ENCODE assay signal across 25 mouse cellular contexts in the genomic region with DNA sequence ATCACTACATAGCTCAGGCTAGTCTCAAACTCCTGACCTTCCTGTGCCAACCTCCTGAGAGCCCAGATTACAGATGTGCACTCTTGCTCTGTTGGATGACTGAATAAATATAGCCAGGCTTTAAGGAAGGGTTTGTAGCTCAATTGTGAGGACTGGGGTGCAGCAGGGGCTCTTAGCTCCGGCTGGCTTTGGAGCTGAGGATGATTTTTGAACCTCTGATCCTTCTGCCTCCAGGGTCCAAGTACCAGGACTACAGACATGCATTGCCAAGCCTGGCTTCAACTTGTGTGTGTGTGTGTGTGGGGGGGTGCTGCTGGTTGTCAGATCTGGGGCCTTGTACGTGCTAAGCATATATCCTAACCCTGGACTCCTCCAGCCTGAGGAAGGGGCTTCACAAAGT. TPM values are rescaled to one million over a fixed set of nuclear protein-coding genes. Genes with fewer than 3 reads are reported as not detected.
DNase-seq lines count a peak whose midpoint lies in the region; ATAC-seq and TF ChIP-seq lines count a peak whose summit lies in the region.
"Had no signal": no experiment of that assay in that cellular context is flagged by ENCODE, and none has a peak within 500 bp of the region (broad histone marks: within the 10 kb centered on the region; RNA-seq: fewer than 3 reads in every experiment).

No protein-coding gene starts in this region.

- no peaks in the 10 kb centered on the region for H3K79me2 ChIP-seq in liver, adult 2 months (ENCODE audit: control insufficient read depth, insufficient read depth, low read length)

- peaks cover 53% of the 10 kb centered on the region for H3K4me1 ChIP-seq in kidney, adult 2 months (ENCODE audit: control insufficient read depth, insufficient read depth, low read length)
- peaks cover 50% of the 10 kb centered on the region for H3K4me1 ChIP-seq in liver, adult 2 months (ENCODE audit: control insufficient read depth, insufficient read depth, low read length)
- H3K4me1 ChIP-seq in bone marrow, adult 2 months (ENCODE audit: control insufficient read depth, insufficient read depth, low read length): peaks cover 7% of the 10 kb centered on the region; the same call in 1 of the 2 replicates
- peaks cover 52% of the 10 kb centered on the region for H3K4me1 ChIP-seq in liver, embryonic 13.5 days (replicated peaks)
- H3K4me1 ChIP-seq: forebrain, embryonic 15.5 days had no signal

- no peak overlapping the region for H3K4me3 ChIP-seq in kidney, adult 2 months (ENCODE audit: insufficient read depth, low read depth, low read length)
- H3K4me3 ChIP-seq in liver, adult 2 months (ENCODE audit: insufficient read depth, low read depth, low read length): no peak overlapping the region
- no peak overlapping the region for H3K4me3 ChIP-seq in bone marrow, adult 2 months (replicated peaks; ENCODE audit: control insufficient read depth, low read depth, low read length)
- H3K4me3 ChIP-seq in liver, embryonic 13.5 days (replicated peaks): no peak overlapping the region
- H3K4me3 ChIP-seq: embryonic facial prominence, embryonic 10.5 days; forebrain, embryonic 15.5 days; heart, adult 2 months; limb, embryonic 13.5 days; midbrain, embryonic 10.5 days had no signal

- no peaks in the 10 kb centered on the region for H3K27me3 ChIP-seq in kidney, adult 2 months (replicated peaks; ENCODE audit: control insufficient read depth, insufficient read depth, low read length)
- no peaks in the 10 kb centered on the region for H3K27me3 ChIP-seq in liver, adult 2 months (ENCODE audit: control insufficient read depth, insufficient read depth, low read length)
- no peaks in the 10 kb centered on the region for H3K27me3 ChIP-seq in liver, embryonic 13.5 days
- H3K27me3 ChIP-seq: CH12.LX; forebrain, embryonic 15.5 days; limb, embryonic 13.5 days had no signal

- no peaks in the 10 kb centered on the region for H3K9me3 ChIP-seq in liver, embryonic 13.5 days (replicated peaks)
- H3K9me3 ChIP-seq: embryonic facial prominence, embryonic 10.5 days; forebrain, embryonic 15.5 days; G1E; limb, embryonic 13.5 days; midbrain, embryonic 10.5 days had no signal

- H3K36me3 ChIP-seq in kidney, adult 2 months (ENCODE audit: control insufficient read depth, insufficient read depth, low read length): peaks cover 8% of the 10 kb centered on the region; the same call in 1 of the 2 replicates
- peaks cover 56% of the 10 kb centered on the region for H3K36me3 ChIP-seq in liver, adult 2 months (ENCODE audit: control insufficient read depth, insufficient read depth, low read length)
- H3K36me3 ChIP-seq in liver, embryonic 13.5 days: peaks cover 68% of the 10 kb centered on the region

- H3K4me2 ChIP-seq in liver, embryonic 13.5 days: no peak overlapping the region
- H3K4me2 ChIP-seq: forebrain, embryonic 15.5 days; hindbrain, embryonic 14.5 days; limb, embryonic 13.5 days; lung, embryonic 14.5 days had no signal

- no peak for TF ChIP-seq POLR2A in kidney, adult 2 months (IDR thresholded peaks at IDR 0.05; ENCODE audit: low read depth, low read length)
- TF ChIP-seq POLR2A in liver, adult 2 months (IDR thresholded peaks at IDR 0.05; ENCODE audit: extremely low read depth, insufficient read depth, low read length): no peak
- no peak for TF ChIP-seq POLR2A in bone marrow, adult 2 months (IDR thresholded peaks at IDR 0.05; ENCODE audit: borderline replicate concordance, control insufficient read depth, low read depth, low read length)

- WGBS in kidney, adult 2 months: 71% methylated on average over 2 of the region's 2 CpGs
- WGBS in liver, adult 2 months: 43% methylated on average over 2 of the region's 2 CpGs
- 71% methylated on average over 2 of the region's 2 CpGs for WGBS in bone marrow, adult 2 months
- WGBS in liver, embryonic 13.5 days (ENCODE audit: insufficient replicate concordance): 60% methylated on average over 2 of the region's 2 CpGs

- ATAC-seq in liver, embryonic 13.5 days (ENCODE audit: low read depth): no peak
- ATAC-seq: activated CD4-positive, CD25-positive, alpha-beta regulatory T cell, adult 4 months; forebrain, embryonic 15.5 days; inflammation-experienced regulatory T-cells, adult 6 months had no signal

- DNase-seq in kidney, adult 2 months: no peak
- DNase-seq in kidney, adult 11 months: no peak
- DNase-seq in liver, adult 2 months (ENCODE audit: extremely low read depth, low read depth, low spot score): peak; percentile 57
- no peak for DNase-seq in liver
- DNase-seq in liver, embryonic 13.5 days: no peak
- no peak for DNase-seq in embryo, embryonic 10 days (ENCODE audit: low spot score)
- DNase-seq in frontal cortex, postnatal 25 days (ENCODE audit: low spot score in 2 of 2): no peak
- DNase-seq: B cell, adult 2 months; cerebellum, adult 2 months; gastrocnemius, postnatal 25 days; heart, adult 2 months; heart, postnatal 36 days; lung, embryonic 14.5 days had no signal

- TF ChIP-seq CTCF in kidney, adult 2 months (conservative IDR thresholded peaks at IDR 0.05; ENCODE audit: insufficient read depth, insufficient read length, low read depth, low read length): no peak
- no peak for TF ChIP-seq CTCF in liver, adult 2 months (IDR thresholded peaks at IDR 0.05; ENCODE audit: low read depth, low read length)
- TF ChIP-seq CTCF in bone marrow, adult 2 months (IDR thresholded peaks at IDR 0.05; ENCODE audit: control insufficient read depth, insufficient read depth, low read length): no peak

- H3K27ac ChIP-seq in kidney, adult 2 months (ENCODE audit: insufficient read depth, low read depth, low read length): peak overlapping the region; percentile 93
- peak overlapping the region; percentile 67 for H3K27ac ChIP-seq in liver, adult 2 months (replicated peaks; ENCODE audit: insufficient read depth, low read depth, low read length)
- peak overlapping the region; percentile 79 for H3K27ac ChIP-seq in bone marrow, adult 2 months (ENCODE audit: control insufficient read depth, insufficient read depth, low read depth, low read length, poor library complexity)
- peak overlapping the region; percentile 65 for H3K27ac ChIP-seq in liver, embryonic 13.5 days
- H3K27ac ChIP-seq: embryonic facial prominence, embryonic 10.5 days; forebrain, embryonic 15.5 days; heart, adult 2 months; hindbrain, embryonic 14.5 days; limb, embryonic 13.5 days; midbrain, embryonic 10.5 days had no signal

- H3K9ac ChIP-seq in liver, adult 2 months (ENCODE audit: low read depth, low read length): peak overlapping the region; percentile 11; the same call in 1 of the 2 replicates
- H3K9ac ChIP-seq in liver, embryonic 13.5 days: no peak overlapping the region
- H3K9ac ChIP-seq: forebrain, embryonic 15.5 days; hindbrain, embryonic 14.5 days; limb, embryonic 13.5 days; lung, embryonic 14.5 days had no signal

RNA-seq across cellular contexts. Expression of a gene that starts 11.0 kb away (rescaled TPM):
- polyA plus RNA-seq in kidney, adult 2 months (2012; rRNA removed): 25.6 and 27.0 TPM in 2 replicates
- total RNA-seq in liver, adult 2 months (2014; rRNA removed): 7.6 and 7.8 TPM in 2 replicates
- polyA plus RNA-seq in liver, adult 2 months (2012; rRNA removed): 11.3 and 12.8 TPM in 2 replicates
- polyA plus RNA-seq in bone marrow, adult 2 months (2011; ENCODE audit: insufficient read depth, insufficient read length, low replicate concordance, missing spikeins): 8.3 and 12.4 TPM in 2 replicates
- 8.6 and 11.0 TPM in 2 replicates for polyA plus RNA-seq in liver, embryonic 13.5 days (2015; fragmentation: Nextera tagmentation; extraction: Ambion mirVana)

RNA-seq across cellular contexts. Expression of a gene that starts 11.8 kb away (rescaled TPM):
- 120 and 155 TPM in 2 replicates for polyA plus RNA-seq in kidney, adult 2 months (2012; rRNA removed)
- 56.6 and 63.6 TPM in 2 replicates for total RNA-seq in liver, adult 2 months (2014; rRNA removed)
- polyA plus RNA-seq in liver, adult 2 months (2012; rRNA removed): 122 and 137 TPM in 2 replicates
- polyA plus RNA-seq in bone marrow, adult 2 months (2011; ENCODE audit: insufficient read depth, insufficient read length, low replicate concordance, missing spikeins): 50.3 and 67.0 TPM in 2 replicates
- polyA plus RNA-seq in liver, embryonic 13.5 days (2015; fragmentation: Nextera tagmentation; extraction: Ambion mirVana): 17.0 and 18.6 TPM in 2 replicates

RNA-seq across cellular contexts. Expression of a gene that starts 14.1 kb away (rescaled TPM):
- polyA plus RNA-seq in kidney, adult 2 months (2012; rRNA removed): 5.6 and 6.3 TPM in 2 replicates
- total RNA-seq in liver, adult 2 months (2014; rRNA removed): 0.54 and 0.55 TPM in 2 replicates
- 0.47 and 0.91 TPM in 2 replicates for polyA plus RNA-seq in liver, adult 2 months (2012; rRNA removed)
- 3.8 and 4.3 TPM in 2 replicates for polyA plus RNA-seq in bone marrow, adult 2 months (2011; ENCODE audit: insufficient read depth, insufficient read length, low replicate concordance, missing spikeins)
- polyA plus RNA-seq in liver, embryonic 13.5 days (2015; fragmentation: Nextera tagmentation; extraction: Ambion mirVana): 3.0 and 3.1 TPM in 2 replicates

RNA-seq across cellular contexts. Expression of a gene that starts 21.7 kb away (rescaled TPM):
- polyA plus RNA-seq in kidney, adult 2 months (2012; rRNA removed): 143 and 173 TPM in 2 replicates
- total RNA-seq in liver, adult 2 months (2014; rRNA removed): 283 and 284 TPM in 2 replicates
- 266 and 271 TPM in 2 replicates for polyA plus RNA-seq in liver, adult 2 months (2012; rRNA removed)
- 70.3 and 159 TPM in 2 replicates for polyA plus RNA-seq in bone marrow, adult 2 months (2011; ENCODE audit: insufficient read depth, insufficient read length, low replicate concordance, missing spikeins)
- polyA plus RNA-seq in liver, embryonic 13.5 days (2015; fragmentation: Nextera tagmentation; extraction: Ambion mirVana): 113 and 125 TPM in 2 replicates

RNA-seq across cellular contexts. Expression of a gene that starts 41.9 kb away (rescaled TPM):
- 0.09 and 0.41 TPM in 2 replicates for polyA plus RNA-seq in kidney, adult 2 months (2012; rRNA removed)
- total RNA-seq in liver, adult 2 months (2014; rRNA removed): 0.07 TPM in 1 of 2 replicates, not detected in the other
- 0.16 TPM in 1 of 2 replicates, not detected in the other for polyA plus RNA-seq in liver, adult 2 months (2012; rRNA removed)
- polyA plus RNA-seq in bone marrow, adult 2 months (2011; ENCODE audit: insufficient read depth, insufficient read length, low replicate concordance, missing spikeins): 1.7 TPM in 1 of 2 replicates, not detected in the other
- polyA plus RNA-seq in liver, embryonic 13.5 days (2015; fragmentation: Nextera tagmentation; extraction: Ambion mirVana): not detected in 2 replicates
- total RNA-seq: CH12.LX; G1E; gastrocnemius, postnatal 25 days; heart, adult 2 months; heart, postnatal 36 days; monocyte, adult 5-6 weeks had no signal
- polyA plus RNA-seq: activated CD4-positive, CD25-positive, alpha-beta regulatory T cell, adult 4 months; forebrain, embryonic 15.5 days; heart, embryonic 14.5 days; hindbrain, embryonic 14.5 days had no signal
